Mouse (Mus musculus) CH12.LX (cell line): Measurements from ENCODE around the gene Reep1. TPM values are rescaled to one million over a fixed set of nuclear protein-coding genes. Genes with fewer than 3 reads are reported as not detected.

Experiments used
- DNase-seq: peaks from one replicate; pipeline ENCODE4 v3.0.0-alpha.2; 2013; ENCODE audit errors: extremely low read depth
- H3K27ac ChIP-seq: 2 replicates; pipeline ENCODE4 v1.5.1; 2012; ENCODE audit warnings: low read depth, mild to moderate bottlenecking, control low read depth, moderate library complexity; ENCODE audit not compliant: insufficient read depth
- H3K27me3 ChIP-seq: replicated peaks from 2 replicates; pipeline ENCODE3; 2012; ENCODE audit warnings: inconsistent platforms
- H3K36me3 ChIP-seq, 2 experiments: replicated peaks in 1 of 2; 2 replicates each; pipeline versions ENCODE3 to v1.6.1; 2012; ENCODE audit warnings: inconsistent platforms in 1 of 2, low read length in 1 of 2, mild to moderate bottlenecking in 1 of 2, mixed read lengths in 1 of 2, moderate library complexity in 1 of 2; ENCODE audit not compliant: control insufficient read depth in 1 of 2, insufficient read depth in 1 of 2
- H3K4me1 ChIP-seq, 2 experiments: 2 replicates each; pipeline ENCODE4 v1.6.1; 2012; ENCODE audit warnings: inconsistent platforms in 1 of 2, moderate library complexity in 1 of 2; ENCODE audit not compliant: insufficient read depth in 2 of 2, control insufficient read depth in 1 of 2
- H3K4me2 ChIP-seq: 2 replicates; pipeline ENCODE4 v1.6.1; 2012; ENCODE audit warnings: low read depth, mild to moderate bottlenecking, control low read depth; ENCODE audit not compliant: poor library complexity, insufficient read depth, severe bottlenecking
- H3K4me3 ChIP-seq, 3 experiments: fragments of 150-350 bp in 1 of 3; sonication (generic) in 1 of 3; replicated peaks in 1 of 3; 2 replicates each; pipeline versions ENCODE3 to v1.5.1; 2011 to 2012; ENCODE audit warnings: low read depth in 2 of 3, low read length in 2 of 3, mild to moderate bottlenecking in 2 of 3, moderate library complexity in 2 of 3, control low read depth in 1 of 3, improper control_type of control experiment in 1 of 3, inconsistent platforms in 1 of 3, mixed read lengths in 1 of 3; ENCODE audit not compliant: poor library complexity in 1 of 3
- H3K79me2 ChIP-seq: replicated peaks from 2 replicates; pipeline ENCODE4 v1.6.1; 2012; ENCODE audit warnings: mild to moderate bottlenecking, moderate library complexity; ENCODE audit not compliant: control insufficient read depth, poor library complexity, insufficient read depth, severe bottlenecking; ENCODE audit errors: extremely low read depth
- H3K9ac ChIP-seq: 2 replicates; pipeline ENCODE4 v1.6.1; 2012; ENCODE audit warnings: low read depth, mild to moderate bottlenecking, control low read depth, moderate library complexity; ENCODE audit not compliant: insufficient read depth
- H3K9me3 ChIP-seq: replicated peaks from 2 replicates; pipeline ENCODE3; 2012; ENCODE audit warnings: low read length, inconsistent platforms, mixed read lengths
- CHD1 ChIP-seq: IDR thresholded peaks from 2 replicates; pipeline ENCODE4 v1.6.1; 2012; ENCODE audit warnings: low read depth, low read length, improper control_type of control experiment, inconsistent platforms
- E2F4 ChIP-seq: IDR thresholded peaks from 2 replicates; pipeline ENCODE4 v1.6.1; 2011; ENCODE audit warnings: low read depth, low read length, improper control_type of control experiment; ENCODE audit not compliant: insufficient replicate concordance
- EP300 ChIP-seq: IDR thresholded peaks from 2 replicates; pipeline ENCODE4 v1.6.1; 2011; ENCODE audit warnings: low read length, improper control_type of control experiment
- ETS1 ChIP-seq: conservative IDR thresholded peaks from 2 replicates; pipeline ENCODE4 v1.6.1; 2012; ENCODE audit warnings: low read depth, mild to moderate bottlenecking, inconsistent platforms, low read length, improper control_type of control experiment, moderate library complexity
- JUN ChIP-seq: IDR thresholded peaks from 2 replicates; pipeline ENCODE4 v1.6.1; 2011; ENCODE audit warnings: low read depth, mild to moderate bottlenecking, low read length, improper control_type of control experiment, moderate library complexity; ENCODE audit not compliant: insufficient read depth
- KAT2A ChIP-seq: IDR thresholded peaks from 2 replicates; pipeline ENCODE4 v1.6.1; 2012; ENCODE audit warnings: low read length, improper control_type of control experiment, inconsistent platforms; ENCODE audit not compliant: insufficient replicate concordance
- MAFK ChIP-seq: IDR thresholded peaks from 2 replicates; pipeline ENCODE4 v1.6.1; 2011; ENCODE audit warnings: low read length, improper control_type of control experiment; ENCODE audit not compliant: insufficient replicate concordance
- NRF1 ChIP-seq: IDR thresholded peaks from 2 replicates; pipeline ENCODE4 v1.6.1; 2014; ENCODE audit warnings: low read depth, mild to moderate bottlenecking, inconsistent platforms, low read length, improper control_type of control experiment, moderate library complexity
- POLR2AphosphoS2 ChIP-seq: IDR thresholded peaks from 2 replicates; pipeline ENCODE4 v1.6.1; 2011; ENCODE audit warnings: low read depth, low read length, improper control_type of control experiment
- RAD21 ChIP-seq: IDR thresholded peaks from 2 replicates; pipeline ENCODE4 v1.6.1; 2011; ENCODE audit warnings: low read depth, mild to moderate bottlenecking, low read length, improper control_type of control experiment, moderate library complexity
- SIN3A ChIP-seq: IDR thresholded peaks from 2 replicates; pipeline ENCODE4 v1.6.1; 2012; ENCODE audit warnings: low read length, improper control_type of control experiment, inconsistent platforms
- TBP ChIP-seq: conservative IDR thresholded peaks from 2 replicates; pipeline ENCODE4 v1.6.1; 2011; ENCODE audit warnings: low read depth, low read length, improper control_type of control experiment
- TCF12 ChIP-seq: IDR thresholded peaks from 2 replicates; pipeline ENCODE4 v1.6.1; 2014; ENCODE audit warnings: low read depth, mild to moderate bottlenecking, inconsistent platforms, low read length, improper control_type of control experiment
- UBTF ChIP-seq: IDR thresholded peaks from 2 replicates; pipeline ENCODE4 v1.6.1; 2012; ENCODE audit warnings: low read depth, mild to moderate bottlenecking, inconsistent platforms, low read length, improper control_type of control experiment, moderate library complexity
- ZNF384 ChIP-seq: IDR thresholded peaks from 2 replicates; pipeline ENCODE4 v1.6.1; 2012; ENCODE audit warnings: low read depth, low read length, improper control_type of control experiment, inconsistent platforms
- dilution Hi-C: fragments of 300-500 bp; cut with MboI; formaldehyde crosslinking; loops from 2 replicates; pipeline ENCODE4 v1.14.3; 2020; ENCODE audit warnings: low sequenced_read_pairs; ENCODE audit not compliant: extremely low pct_unique_long_range_greater_than_20kb, extremely low pct_ligation_motif_present
- in situ Hi-C: fragments of 300-500 bp; cut with MboI; formaldehyde crosslinking; loops from 3 replicates; pipeline ENCODE4 v1.14.3; 2019; ENCODE audit warnings: low sequenced_read_pairs, low pct_ligation_motif_present, low pct_unique_long_range_greater_than_20kb, mixed read lengths
- polyA plus RNA-seq: library from polyadenylated mRNA; unstranded; fragments of >175 nt; gene quantifications from 2 replicates; pipeline ENCODE4 v1.2.1, GENCODE M21; 2012; ENCODE audit warnings: low read depth; ENCODE audit not compliant: insufficient read length
- total RNA-seq, 2 experiments: library from RNA; depleted of rRNA; stranded (reverse); fragments of 300-350 nt in 1 of 2; fragments of >200 nt in 1 of 2; gene quantifications; 2 replicates each; pipeline ENCODE4 v1.2.3; 2012 to 2014

Gene Reep1
- total and polyA plus RNA-seq, 3 experiments: 0.33 to 1.3 (median 1.2) TPM

- H3K79me2 ChIP-seq: no peaks in the 10 kb centered on the region
- 0 out of 2 replicates have a peak overlapping the region, but pooled peaks have one; percentile 9 for H3K4me2 ChIP-seq
- H3K4me3 ChIP-seq: no peak overlapping the region
- H3K36me3 ChIP-seq: no peaks in the 10 kb centered on the region
- peaks cover 9 to 14% of the 10 kb centered on the region in 2 experiments for H3K4me1 ChIP-seq
- DNase-seq: no peak
- TF ChIP-seq EP300 (no peak), UBTF (no peak), ETS1 (no peak), SIN3A (no peak), ZNF384 (no peak), JUN (no peak), TCF12 (no peak), CHD1 (no peak), RAD21 (no peak), KAT2A (no peak), TBP (no peak), NRF1 (no peak)
- TF ChIP-seq, all 38 proteins: peak for 0
- H3K27ac ChIP-seq: no peak overlapping the region
- no peak overlapping the region for H3K9ac ChIP-seq
- no peaks in the 10 kb centered on the region for H3K9me3 ChIP-seq
- in situ Hi-C loops (no loop called here), dilution Hi-C loops (no loop called here)
- no peaks in the 10 kb centered on the region for H3K27me3 ChIP-seq
Measured at GRCm38 (mm10) chr6:71740921-71741320, 33.6 kb downstream of the Reep1 start.

GRCm38 (mm10) chr6:71741998-71742636 is 34.8 kb downstream of the Reep1 start:
- no peaks in the 10 kb centered on the region for H3K9me3 ChIP-seq
- no peak overlapping the region for H3K27ac ChIP-seq
- H3K36me3 ChIP-seq: no peaks in the 10 kb centered on the region
- no peaks in the 10 kb centered on the region for H3K27me3 ChIP-seq
- no peak overlapping the region for H3K4me3 ChIP-seq
- in situ Hi-C loops: no loop called here
- no peaks in the 10 kb centered on the region for H3K79me2 ChIP-seq
- DNase-seq: no peak
- H3K9ac ChIP-seq: no peak overlapping the region
- no peak for TF ChIP-seq NRF1
- no peak for TF ChIP-seq E2F4
- no peak for TF ChIP-seq MAFK
- TF ChIP-seq POLR2AphosphoS2: no peak
- TF ChIP-seq, all 38 proteins: peak for 0
- dilution Hi-C loops: no loop called here
- H3K4me2 ChIP-seq: no peak overlapping the region
- H3K4me1 ChIP-seq: peaks cover 4 to 12% of the 10 kb centered on the region in 2 experiments; a peak in 3 of 4 replicates
